Mouse (Mus musculus) spleen, adult 2 months (tissue): ENCODE results near the gene Sf3a2. TPM values are rescaled to one million over a fixed set of nuclear protein-coding genes. Genes with fewer than 3 reads are reported as not detected.
A peak's percentile ranks its signal among the peaks of the same experiment; 100 is the strongest.

Source experiments
- DNase-seq, 2 experiments: peaks; one replicate each; pipeline versions ENCODE4 v3.0.0 to v3.0.0-alpha.2; 2012 to 2021; ENCODE audit warnings: low spot score in 2 of 2, low read depth in 1 of 2
- H3K27ac ChIP-seq: fragments of 200-500 bp; 2 replicates; pipeline ENCODE4 v1.5.1; 2012; ENCODE audit warnings: low read length, inconsistent platforms; ENCODE audit not compliant: insufficient read depth
- H3K27me3 ChIP-seq: fragments of 200-500 bp; 2 replicates; pipeline ENCODE4 v1.6.1; 2012; ENCODE audit warnings: mild to moderate bottlenecking, moderate library complexity, low read length, inconsistent platforms; ENCODE audit not compliant: control insufficient read depth, insufficient read depth
- H3K36me3 ChIP-seq: fragments of 200-500 bp; 2 replicates; pipeline ENCODE4 v1.6.1; 2012; ENCODE audit warnings: mild to moderate bottlenecking, low read length, inconsistent platforms; ENCODE audit not compliant: control insufficient read depth, insufficient read depth
- H3K4me1 ChIP-seq: fragments of 200-500 bp; 2 replicates; pipeline ENCODE4 v1.6.1; 2011; ENCODE audit warnings: inconsistent platforms; ENCODE audit not compliant: control insufficient read depth, insufficient read depth, insufficient read length
- H3K4me3 ChIP-seq: fragments of 200-500 bp; 2 replicates; pipeline ENCODE4 v1.5.1; 2011; ENCODE audit warnings: mild to moderate bottlenecking, inconsistent platforms; ENCODE audit not compliant: insufficient read depth, insufficient read length; ENCODE audit errors: extremely low read depth
- CTCF ChIP-seq: fragments of 200-500 bp; IDR thresholded peaks from 2 replicates; pipeline ENCODE4 v1.5.1; 2011; ENCODE audit warnings: mild to moderate bottlenecking, inconsistent platforms; ENCODE audit not compliant: insufficient read depth, insufficient read length, insufficient replicate concordance; ENCODE audit errors: extremely low read depth
- POLR2A ChIP-seq: fragments of 200-500 bp; IDR thresholded peaks from 2 replicates; pipeline ENCODE4 v1.6.1; 2011; ENCODE audit warnings: low read depth, low read length, inconsistent platforms
- WGBS: fragments of 180-500 bp; shearing (Covaris S2); methylation state at CpG from one replicate; pipeline ENCODE4 v1.1.7; 2018; 5-methylcytosine and 5-hydroxymethylcytosine counted together
- polyA plus RNA-seq: library from polyadenylated mRNA; depleted of rRNA; stranded (reverse); fragments of >200 nt; gene quantifications from 2 replicates; pipeline ENCODE4 v1.2.3, GENCODE M21; 2012

Gene Sf3a2
- polyA plus RNA-seq, 1 experiment: 38.7 TPM

- WGBS: under 1% methylated on average over 72 of the region's 75 CpGs
- Histone ChIP-seq H3K27me3 (no peaks in the 10 kb centered on the region), H3K4me1 (peaks cover 28% of the 10 kb centered on the region; the same call in 1 of the 2 replicates), H3K36me3 (no peaks in the 10 kb centered on the region), H3K27ac (peak overlapping the region; percentile 62), H3K4me3 (peak overlapping the region; percentile 87)
- no peak for DNase-seq
- TF ChIP-seq POLR2A (no peak), CTCF (no peak)
These were observed 42.5 kb upstream of the Sf3a2 start for GRCm38 (mm10) chr10:80755291-80756015.

GRCm38 (mm10) chr10:80756099-80756498 is 41.9 kb upstream of the Sf3a2 start:
- WGBS: 35% methylated on average over 3 of the region's 3 CpGs
- Histone ChIP-seq H3K4me1 (peaks cover 27% of the 10 kb centered on the region; the same call in 1 of the 2 replicates), H3K36me3 (no peaks in the 10 kb centered on the region), H3K27me3 (no peaks in the 10 kb centered on the region), H3K4me3 (peak overlapping the region; percentile 87; the same call in 1 of the 2 replicates), H3K27ac (no peak overlapping the region)
- no peak for TF ChIP-seq CTCF
- TF ChIP-seq POLR2A: no peak
- DNase-seq: no peak

GRCm38 (mm10) chr10:80756509-80756908 is 41.5 kb upstream of the Sf3a2 start:
- Histone ChIP-seq H3K4me3 (no peak overlapping the region), H3K36me3 (no peaks in the 10 kb centered on the region), H3K4me1 (peaks cover 23% of the 10 kb centered on the region; the same call in 1 of the 2 replicates), H3K27me3 (no peaks in the 10 kb centered on the region), H3K27ac (no peak overlapping the region)
- 70% methylated on average over 2 of the region's 2 CpGs for WGBS
- no peak for DNase-seq
- TF ChIP-seq POLR2A (no peak), CTCF (no peak)

- no peak for DNase-seq
- WGBS: 62% methylated on average over 4 of the region's 4 CpGs
- H3K36me3 ChIP-seq: no peaks in the 10 kb centered on the region
- H3K4me3 ChIP-seq: no peak overlapping the region
- H3K27me3 ChIP-seq: no peaks in the 10 kb centered on the region
- peaks cover 20% of the 10 kb centered on the region; the same call in 1 of the 2 replicates for H3K4me1 ChIP-seq
- H3K27ac ChIP-seq: no peak overlapping the region
- TF ChIP-seq POLR2A: no peak
- no peak for TF ChIP-seq CTCF
These were observed 41.0 kb upstream of the Sf3a2 start for GRCm38 (mm10) chr10:80756967-80757366.

GRCm38 (mm10) chr10:80757717-80758116 is 40.3 kb upstream of the Sf3a2 start:
- Histone ChIP-seq H3K4me1 (peaks cover 17% of the 10 kb centered on the region; the same call in 1 of the 2 replicates), H3K27me3 (no peaks in the 10 kb centered on the region), H3K36me3 (no peaks in the 10 kb centered on the region), H3K4me3 (no peak overlapping the region), H3K27ac (no peak overlapping the region)
- DNase-seq: peak in 1 of 2 experiments; percentile 68
- WGBS: 56% methylated on average over 5 of the region's 5 CpGs
- TF ChIP-seq POLR2A: no peak
- TF ChIP-seq CTCF: peak; percentile 51; the same call in 1 of the 2 replicates

GRCm38 (mm10) chr10:80758651-80759050 is 39.3 kb upstream of the Sf3a2 start:
- Histone ChIP-seq H3K27me3 (no peaks in the 10 kb centered on the region), H3K4me3 (no peak overlapping the region), H3K27ac (no peak overlapping the region), H3K4me1 (peaks cover 17% of the 10 kb centered on the region; the same call in 1 of the 2 replicates), H3K36me3 (no peaks in the 10 kb centered on the region)
- TF ChIP-seq POLR2A (no peak), CTCF (no peak)
- no peak for DNase-seq
- WGBS: 71% methylated on average over 7 of the region's 7 CpGs

GRCm38 (mm10) chr10:80760596-80761524 is 37.1 kb upstream of the Sf3a2 start:
- Histone ChIP-seq H3K27me3 (no peaks in the 10 kb centered on the region), H3K27ac (no peak overlapping the region), H3K4me3 (no peak overlapping the region), H3K36me3 (peaks cover 4% of the 10 kb centered on the region; the same call in 1 of the 2 replicates), H3K4me1 (peaks cover 17% of the 10 kb centered on the region; the same call in 1 of the 2 replicates)
- TF ChIP-seq POLR2A (no peak), CTCF (no peak)
- DNase-seq: no peak
- 92% methylated on average over 4 of the region's 4 CpGs for WGBS
